Mouse (Mus musculus): ENCODE results near the gene Nrd1.

GRCm38 (mm10) chr4:109091241-109091777, 90.9 kb downstream of the Nrd1 start:
- TF ChIP-seq CTCF (IDR thresholded peaks at IDR 0.05; ENCODE audit: control insufficient read depth, insufficient read depth, low read length): no peak
- no peak for TF ChIP-seq POLR2A (IDR thresholded peaks at IDR 0.05; ENCODE audit: borderline replicate concordance, control insufficient read depth, low read depth, low read length)
